Comparison of ENCODE assay signal across 8 mouse cellular contexts in genomic region chr12:112605766-112606165, GRCm38 (mm10). TPM values are rescaled to one million over a fixed set of nuclear protein-coding genes. Genes with fewer than 3 reads are reported as not detected.
A peak's percentile ranks its signal among the peaks of the same experiment; 100 is the strongest.
DNase-seq lines count a peak whose midpoint lies in the region; ATAC-seq and TF ChIP-seq lines count a peak whose summit lies in the region.

No protein-coding gene starts in this region.

- no peak overlapping the region for H3K4me3 ChIP-seq in liver, embryonic 11.5 days (ENCODE audit: low read depth, low read length)
- H3K4me3 ChIP-seq in myocyte = no peak overlapping the region

- 51% methylated on average over 6 of the region's 6 CpGs for WGBS in liver, embryonic 11.5 days

- DNase-seq in layer of hippocampus, adult 11-12 months (ENCODE audit: low spot score) = peak; percentile 84
- DNase-seq in layer of hippocampus, adult 9-10 months (ENCODE audit: low spot score) = no peak
- peak; percentile 73 for DNase-seq in embryo, embryonic 10.5 days (ENCODE audit: low spot score)
- DNase-seq in gastrocnemius, postnatal 4 days (ENCODE audit: low spot score in 2 of 2) = peak; percentile 74 to 77
- peak; percentile 69 for DNase-seq in kidney, adult 9 months
- peak; percentile 71 for DNase-seq in liver, embryonic 11.5 days (ENCODE audit: low spot score)
- DNase-seq in splenic B cell, adult 2 months (ENCODE audit: low read depth, low spot score) = peak; percentile 81

- no peaks in the 10 kb centered on the region for H3K27me3 ChIP-seq in liver, embryonic 11.5 days (replicated peaks; ENCODE audit: control insufficient read depth, insufficient read depth, low read length)
- no peaks in the 10 kb centered on the region for H3K27me3 ChIP-seq in myocyte (ENCODE audit: control insufficient read depth, insufficient read depth, insufficient read length)
- no peaks in the 10 kb centered on the region for H3K27me3 ChIP-seq in splenic B cell, adult 2 months (ENCODE audit: control insufficient read depth, insufficient read depth, low read length, poor library complexity, severe bottlenecking)

- H3K4me2 ChIP-seq in liver, embryonic 11.5 days = no peak overlapping the region
- H3K4me2 ChIP-seq in myocyte (ENCODE audit: low read depth) = no peak overlapping the region

- H3K36me3 ChIP-seq in liver, embryonic 11.5 days (ENCODE audit: control insufficient read depth, insufficient read depth, low read length) = peaks cover 24% of the 10 kb centered on the region
- H3K36me3 ChIP-seq in myocyte (ENCODE audit: control insufficient read depth, insufficient read depth) = peaks cover 14% of the 10 kb centered on the region
- no peaks in the 10 kb centered on the region for H3K36me3 ChIP-seq in splenic B cell, adult 2 months (ENCODE audit: control insufficient read depth, insufficient read depth, low read length, poor library complexity, severe bottlenecking)

- no peak overlapping the region for H3K9ac ChIP-seq in liver, embryonic 11.5 days (ENCODE audit: low read depth, low read length)

- H3K79me2 ChIP-seq in myocyte (ENCODE audit: control insufficient read depth, insufficient read depth) = peaks cover 4% of the 10 kb centered on the region

- H3ac ChIP-seq in myocyte (ENCODE audit: control insufficient read depth, insufficient read length) = no peak overlapping the region

- peaks cover under 1% of the 10 kb centered on the region; the same call in 1 of the 2 replicates for H3K4me1 ChIP-seq in liver, embryonic 11.5 days (replicated peaks; ENCODE audit: control insufficient read depth, insufficient read depth, low read length)

- H3K27ac ChIP-seq in liver, embryonic 11.5 days (ENCODE audit: low read depth, low read length) = no peak overlapping the region

- no peaks in the 10 kb centered on the region for H3K9me3 ChIP-seq in liver, embryonic 11.5 days (ENCODE audit: control insufficient read depth, low read length)

- no peak for TF ChIP-seq POLR2A in myocyte (IDR thresholded peaks at IDR 0.05; ENCODE audit: insufficient read length, low read depth)

- peak; percentile 71 for ATAC-seq in liver, embryonic 11.5 days (replicated peaks; ENCODE audit: low FRiP score)

TF ChIP-seq in myocyte, 11 proteins besides CTCF, POLR2A, EP300 and RAD21:
- TF ChIP-seq TCF3 (IDR thresholded peaks at IDR 0.05; ENCODE audit: insufficient read length, low read depth) (no peak), MYOG (IDR thresholded peaks at IDR 0.05; ENCODE audit: control insufficient read depth in 1 of 3, insufficient read depth in 1 of 3, insufficient read length in 2 of 3, low read depth in 2 of 3) (no peak), POLR2AphosphoS2 (IDR thresholded peaks at IDR 0.05; ENCODE audit: insufficient read length, low read depth) (peak; percentile 38), TCF12 (IDR thresholded peaks at IDR 0.05; ENCODE audit: insufficient read depth, poor library complexity, severe bottlenecking) (no peak)

RNA-seq across cellular contexts. Expression of gene Adssl1, which starts 14.1 kb away (rescaled TPM):
- 100 to 1,000 TPM; 221 to 269 TPM for total RNA-seq in gastrocnemius, postnatal 4 days (2021)
- polyA plus RNA-seq in liver, embryonic 11.5 days (2014; fragmentation: Nextera tagmentation; extraction: Ambion mirVana) = 5.6 and 7.4 TPM in 2 replicates
- polyA plus RNA-seq in myocyte (2012; fragmentation: generic; extraction: Trizol) = 202 TPM

RNA-seq across cellular contexts. Expression of gene Inf2, which starts 17.2 kb away (rescaled TPM):
- 10 to 100 TPM; 21.2 to 24.0 TPM for total RNA-seq in gastrocnemius, postnatal 4 days (2021)
- 4.6 and 6.5 TPM in 2 replicates for polyA plus RNA-seq in liver, embryonic 11.5 days (2014; fragmentation: Nextera tagmentation; extraction: Ambion mirVana)
- polyA plus RNA-seq in myocyte (2012; fragmentation: generic; extraction: Trizol) = 70.1 TPM

RNA-seq across cellular contexts. Expression of gene Siva1, which starts 38.7 kb away (rescaled TPM):
- total RNA-seq in gastrocnemius, postnatal 4 days (2021) = 10 to 100 TPM; 42.9 to 43.8 TPM
- polyA plus RNA-seq in liver, embryonic 11.5 days (2014; fragmentation: Nextera tagmentation; extraction: Ambion mirVana) = 216 and 222 TPM in 2 replicates
- polyA plus RNA-seq in myocyte (2012; fragmentation: generic; extraction: Trizol) = 85.6 TPM

Comparison
In these comparisons a context has a peak if more than half of its experiments do, and no peak if none do; other contexts are left out.
1. RNA of gene Adssl1, which starts 14.1 kb away (polyA plus RNA-seq): 202 TPM in myocyte (single experiment); 5.6 to 7.4 TPM in liver, embryonic 11.5 days; every median in the first group is over 10 times any median in the second.